Mouse (Mus musculus): Measurements from ENCODE around the gene Fam155a.

Fam155a gene

GRCm38 (mm10) chr8:9233326-9233919, 537.5 kb downstream of the Fam155a start:
- CTCF ChIA-PET: interaction anchor here (0.6 to 1.8 kb wide), 8 partner anchors 11 to 779 kb away, joined by 3 to 4 read pairs (median 3); no protein-coding TSS in a partner anchor
- POLR2A ChIA-PET: no interaction called here

GRCm38 (mm10) chr8:9227779-9228464, 543.0 kb downstream of the Fam155a start:
- ChIA-PET POLR2A (no interaction called here), CTCF (interaction anchor here in 2 of 4 experiments (0.6 to 0.7 kb wide), 4 partner anchors 177 to 1538 kb away, joined by 3 read pairs; no protein-coding TSS in a partner anchor)

GRCm38 (mm10) chr8:9226767-9227166, 544.2 kb downstream of the Fam155a start:
- CTCF ChIA-PET: no interaction called here
- POLR2A ChIA-PET: no interaction called here

- ChIA-PET CTCF (interaction anchor here in 1 of 4 experiments (0.7 kb wide), 1 partner anchor 606 kb away, joined by 3 read pairs; no protein-coding TSS in a partner anchor), POLR2A (no interaction called here)
These were observed 559.2 kb downstream of the Fam155a start for GRCm38 (mm10) chr8:9211751-9212150.

GRCm38 (mm10) chr8:9207505-9208051, 563.4 kb downstream of the Fam155a start:
- ChIA-PET CTCF (no interaction called here), POLR2A (no interaction called here)

- CTCF ChIA-PET: no interaction called here
- POLR2A ChIA-PET: no interaction called here
These were observed 566.5 kb downstream of the Fam155a start for GRCm38 (mm10) chr8:9204345-9205067.

- ChIA-PET CTCF (no interaction called here), POLR2A (no interaction called here)
These were observed 570.9 kb downstream of the Fam155a start for GRCm38 (mm10) chr8:9200099-9200498.

- CTCF ChIA-PET: no interaction called here
- POLR2A ChIA-PET: no interaction called here
These were observed 579.3 kb downstream of the Fam155a start for GRCm38 (mm10) chr8:9191682-9192081.

GRCm38 (mm10) chr8:9188616-9189015, 582.3 kb downstream of the Fam155a start:
- POLR2A ChIA-PET: no interaction called here
- CTCF ChIA-PET: interaction anchor here in 2 of 4 experiments (0.6 to 0.9 kb wide), 2 partner anchors 150 to 196 kb away, joined by 3 to 7 read pairs; no protein-coding TSS in a partner anchor

- POLR2A ChIA-PET: interaction anchor here in 1 of 4 experiments (0.7 kb wide), 1 partner anchor 88 kb away, joined by 7 read pairs; no protein-coding TSS in a partner anchor
- CTCF ChIA-PET: interaction anchor here in 1 of 4 experiments (0.6 kb wide), 1 partner anchor 88 kb away, joined by 3 read pairs; no protein-coding TSS in a partner anchor
These were observed 585.8 kb downstream of the Fam155a start for GRCm38 (mm10) chr8:9185200-9185599.

GRCm38 (mm10) chr8:9182461-9182860, 588.5 kb downstream of the Fam155a start:
- ChIA-PET POLR2A (no interaction called here), CTCF (no interaction called here)

GRCm38 (mm10) chr8:9180686-9181315, 590.2 kb downstream of the Fam155a start:
- ChIA-PET POLR2A (no interaction called here), CTCF (no interaction called here)

- POLR2A ChIA-PET: no interaction called here
These were observed 594.0 kb downstream of the Fam155a start for GRCm38 (mm10) chr8:9176974-9177373.

GRCm38 (mm10) chr8:9174865-9175565, 595.9 kb downstream of the Fam155a start:
- POLR2A ChIA-PET: interaction anchor here in 1 of 4 experiments (1.3 kb wide), 1 partner anchor 124 kb away, joined by 3 read pairs; no protein-coding TSS in a partner anchor
- CTCF ChIA-PET: interaction anchor here (0.6 to 2.3 kb wide), 10 partner anchors 9 to 441 kb away, joined by 3 to 8 read pairs (median 4); no protein-coding TSS in a partner anchor

More at GRCm38 (mm10) chr8:9176974-9177373, 594.0 kb downstream of the Fam155a start:
- CTCF ChIA-PET: no interaction called here

- CTCF ChIA-PET: no interaction called here
These were observed 599.1 kb downstream of the Fam155a start for GRCm38 (mm10) chr8:9171848-9172247.

GRCm38 (mm10) chr8:9167995-9168394, 603.0 kb downstream of the Fam155a start:
- POLR2A ChIA-PET: no interaction called here
- CTCF ChIA-PET: no interaction called here

More at GRCm38 (mm10) chr8:9171848-9172247, 599.1 kb downstream of the Fam155a start:
- POLR2A ChIA-PET: no interaction called here

GRCm38 (mm10) chr8:9161606-9162005, 609.4 kb downstream of the Fam155a start:
- POLR2A ChIA-PET: no interaction called here

GRCm38 (mm10) chr8:9159322-9159721, 611.6 kb downstream of the Fam155a start:
- CTCF ChIA-PET: interaction anchor here in 1 of 4 experiments (0.7 kb wide), 1 partner anchor 202 kb away, joined by 6 read pairs; no protein-coding TSS in a partner anchor
- POLR2A ChIA-PET: no interaction called here

More at GRCm38 (mm10) chr8:9161606-9162005, 609.4 kb downstream of the Fam155a start:
- CTCF ChIA-PET: interaction anchor here in 1 of 4 experiments (1.3 kb wide), 1 partner anchor 13 kb away, joined by 3 read pairs; no protein-coding TSS in a partner anchor

GRCm38 (mm10) chr8:9158652-9159051, 612.3 kb downstream of the Fam155a start:
- POLR2A ChIA-PET: no interaction called here
- CTCF ChIA-PET: interaction anchor here in 1 of 4 experiments (2.2 kb wide), 1 partner anchor 15 kb away, joined by 5 read pairs; no protein-coding TSS in a partner anchor
